Mouse (Mus musculus) erythroblast, embryonic 14.5 days (primary cell): ENCODE data around the gene Gm47791. TPM values are rescaled to one million over a fixed set of nuclear protein-coding genes. Genes with fewer than 3 reads are reported as not detected.

ENCODE experiments used
- H3K27me3 ChIP-seq: 2 replicates; pipeline ENCODE4 v1.6.1; 2012; ENCODE audit warnings: inconsistent platforms; ENCODE audit not compliant: control insufficient read depth
- H3K36me3 ChIP-seq: 2 replicates; pipeline ENCODE4 v1.6.1; 2012; ENCODE audit warnings: mild to moderate bottlenecking, inconsistent platforms; ENCODE audit not compliant: control insufficient read depth
- H3K4me1 ChIP-seq: 2 replicates; pipeline ENCODE4 v1.6.1; 2012; ENCODE audit warnings: inconsistent platforms; ENCODE audit not compliant: control insufficient read depth
- H3K4me3 ChIP-seq: replicated peaks from 2 replicates; pipeline ENCODE3; 2012; ENCODE audit warnings: moderate library complexity, mild to moderate bottlenecking, inconsistent platforms
- H3K9me3 ChIP-seq: 2 replicates; pipeline ENCODE4 v1.6.1; 2012; ENCODE audit warnings: low read length, inconsistent platforms, mixed read lengths; ENCODE audit not compliant: control insufficient read depth
- GATA1 ChIP-seq: IDR thresholded peaks from 2 replicates; pipeline ENCODE4 v1.6.1; 2012; ENCODE audit warnings: low read length, inconsistent platforms, mixed read lengths
- TAL1 ChIP-seq: IDR thresholded peaks from 3 replicates; pipeline ENCODE4 v1.6.1; 2012; ENCODE audit warnings: low read length, inconsistent platforms, mixed read lengths
- polyA plus RNA-seq: library from polyadenylated mRNA; stranded (reverse); fragments of >175 nt; gene quantifications from 2 replicates; pipeline ENCODE4 v1.2.3, GENCODE M21; 2012

Gm47791 gene
- polyA plus RNA-seq, 1 experiment, result not detected

DNA sequence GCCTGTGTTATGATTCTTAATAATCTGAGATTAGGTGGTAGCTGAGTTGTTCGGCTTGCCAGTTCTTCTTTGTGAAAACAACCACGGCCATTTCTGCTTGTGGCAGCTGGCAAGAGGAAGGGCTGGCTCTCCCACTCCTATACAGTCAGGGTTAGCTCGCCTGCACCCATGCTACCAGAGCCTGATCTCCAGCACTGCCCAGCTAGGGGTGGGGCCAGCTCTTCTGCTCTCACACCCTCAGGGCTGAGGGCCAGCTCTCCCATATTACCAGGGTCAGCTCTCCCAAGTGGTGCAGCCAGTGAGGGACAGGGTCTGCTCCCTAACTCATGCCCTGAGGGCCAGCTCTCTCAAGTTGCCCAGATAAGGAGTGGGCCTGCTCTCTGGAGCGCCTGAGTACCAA lies 1.4 kb upstream of the Gm47791 start:
- H3K4me1 ChIP-seq, result no peaks in the 10 kb centered on the region; the same call in 1 of the 2 replicates

GRCm38 (mm10) chr1:82768269-82768668 lies 2.8 kb downstream of the Gm47791 start, which contains the start of gene Tm4sf20:
Gene Tm4sf20 (minus strand): TSS chr1:82768461.
- H3K36me3 ChIP-seq, result no peaks in the 10 kb centered on the region
- H3K4me1 ChIP-seq, result no peaks in the 10 kb centered on the region; the same call in 1 of the 2 replicates

More for the DNA sequence above, 1.4 kb upstream of the Gm47791 start:
- H3K4me3 ChIP-seq, result no peak overlapping the region
- H3K36me3 ChIP-seq, result no peaks in the 10 kb centered on the region
- no peaks in the 10 kb centered on the region for H3K27me3 ChIP-seq
- TF ChIP-seq TAL1 (no peak), GATA1 (no peak)
- no peaks in the 10 kb centered on the region for H3K9me3 ChIP-seq

GRCm38 (mm10) chr1:82766641-82767040 lies 4.4 kb downstream of the Gm47791 start:
- Histone ChIP-seq H3K9me3 (0 out of 2 replicates have a peak, but pooled peaks cover 2% of the 10 kb centered on the region), H3K27me3 (no peaks in the 10 kb centered on the region), H3K4me1 (no peaks in the 10 kb centered on the region; the same call in 1 of the 2 replicates), H3K36me3 (peaks cover 8% of the 10 kb centered on the region), H3K4me3 (no peak overlapping the region)
- no peak for TF ChIP-seq GATA1
- TF ChIP-seq TAL1, result no peak

More at GRCm38 (mm10) chr1:82768269-82768668, 2.8 kb downstream of the Gm47791 start, which contains the start of gene Tm4sf20:
- TF ChIP-seq TAL1 (no peak), GATA1 (no peak)
- Histone ChIP-seq H3K27me3 (no peaks in the 10 kb centered on the region), H3K9me3 (no peaks in the 10 kb centered on the region), H3K4me3 (no peak within 1 kb of the TSS)

DNA sequence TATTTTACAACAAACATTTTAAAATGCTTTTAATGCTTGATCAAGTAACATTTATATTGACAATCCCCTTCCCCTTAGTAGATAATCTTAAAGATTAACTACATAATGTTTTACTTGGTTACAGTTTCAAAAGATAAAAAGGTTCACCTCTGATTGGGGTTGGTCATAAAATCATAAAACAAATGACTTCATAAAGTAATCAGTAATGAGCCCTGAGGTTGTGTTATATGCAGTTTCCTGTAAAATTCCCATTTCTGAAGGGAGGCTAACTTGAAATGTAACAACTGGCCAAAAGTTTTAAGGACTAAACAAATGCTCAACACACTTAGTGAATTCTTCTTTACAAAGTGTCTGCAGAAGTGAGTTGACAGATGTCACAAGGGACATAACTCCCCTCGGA lies 4.8 kb downstream of the Gm47791 start:
- H3K4me3 ChIP-seq, result no peak overlapping the region
- H3K4me1 ChIP-seq, result no peaks in the 10 kb centered on the region; the same call in 1 of the 2 replicates
- peaks cover 10% of the 10 kb centered on the region for H3K36me3 ChIP-seq
- TF ChIP-seq TAL1 (no peak), GATA1 (no peak)
- no peaks in the 10 kb centered on the region for H3K27me3 ChIP-seq
- 0 out of 2 replicates have a peak, but pooled peaks cover 2% of the 10 kb centered on the region for H3K9me3 ChIP-seq

DNA sequence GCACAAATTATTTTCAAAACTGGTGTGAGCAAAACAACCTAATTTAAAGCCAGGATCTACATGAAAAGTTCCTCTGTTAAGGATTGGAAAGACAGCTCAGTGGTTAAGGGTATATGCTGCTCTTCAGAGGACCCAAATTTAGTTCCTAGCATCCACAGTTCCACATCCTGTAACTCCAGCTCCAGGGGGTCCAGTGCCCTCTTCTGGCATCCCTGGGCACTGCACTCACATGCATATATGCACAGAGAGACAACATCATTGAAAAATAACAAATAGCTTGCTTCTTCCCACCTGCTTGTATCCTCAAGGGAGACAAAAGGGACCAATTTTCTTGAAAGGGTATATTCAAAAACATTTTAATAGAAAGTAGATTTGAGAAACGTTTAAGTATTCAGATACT lies 8.8 kb downstream of the Gm47791 start:
- Histone ChIP-seq H3K9me3 (0 out of 2 replicates have a peak, but pooled peaks cover 2% of the 10 kb centered on the region), H3K36me3 (peaks cover 42% of the 10 kb centered on the region), H3K27me3 (no peaks in the 10 kb centered on the region), H3K4me3 (no peak overlapping the region), H3K4me1 (no peaks in the 10 kb centered on the region)
- TF ChIP-seq TAL1 (no peak), GATA1 (no peak)

DNA sequence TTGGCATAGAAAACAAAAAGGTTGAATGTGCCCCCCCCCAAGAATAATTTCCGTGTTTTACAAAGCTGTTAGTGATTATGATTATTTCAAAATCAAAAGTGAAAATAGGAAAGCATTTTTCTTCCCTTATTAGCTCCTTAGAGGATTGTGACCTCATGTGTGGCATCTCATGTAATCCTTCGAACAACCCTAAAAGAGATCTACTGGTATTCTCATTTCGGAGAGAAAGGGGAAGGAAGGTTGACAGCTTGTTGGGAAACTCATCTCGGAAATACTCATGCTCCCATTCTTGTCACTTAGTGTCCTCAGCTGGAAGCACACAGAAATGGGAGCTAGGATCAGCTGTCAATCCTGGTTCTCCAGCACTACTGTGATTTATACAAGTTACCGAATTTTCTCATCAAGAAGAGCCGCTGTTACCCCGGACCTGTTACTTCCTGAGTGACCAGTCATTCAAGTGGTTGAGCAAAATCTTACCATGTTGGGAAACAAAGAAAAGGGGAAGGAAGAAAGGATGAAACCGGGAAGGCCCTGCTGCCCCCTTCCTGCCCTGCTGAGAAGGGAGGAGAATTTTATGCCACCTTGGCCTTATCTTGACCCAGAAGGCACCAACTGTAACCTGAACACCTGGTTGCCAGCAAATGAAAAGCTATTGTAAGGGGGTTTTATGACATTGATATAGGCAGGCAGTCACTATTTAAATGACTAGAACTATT lies 9.4 kb downstream of the Gm47791 start:
- H3K4me3 ChIP-seq, result no peak overlapping the region
- H3K27me3 ChIP-seq, result no peaks in the 10 kb centered on the region
- no peaks in the 10 kb centered on the region for H3K4me1 ChIP-seq
- 0 out of 2 replicates have a peak, but pooled peaks cover 2% of the 10 kb centered on the region for H3K9me3 ChIP-seq
- peaks cover 49% of the 10 kb centered on the region for H3K36me3 ChIP-seq
- TF ChIP-seq TAL1 (no peak), GATA1 (no peak)

- H3K4me3 ChIP-seq, result no peak overlapping the region
- H3K27me3 ChIP-seq, result no peaks in the 10 kb centered on the region
- 0 out of 2 replicates have a peak, but pooled peaks cover 2% of the 10 kb centered on the region for H3K9me3 ChIP-seq
- no peak for TF ChIP-seq GATA1
- TF ChIP-seq TAL1, result no peak
- H3K4me1 ChIP-seq, result no peaks in the 10 kb centered on the region
- peaks cover 69% of the 10 kb centered on the region for H3K36me3 ChIP-seq
Measured at GRCm38 (mm10) chr1:82759520-82759919, 11.5 kb downstream of the Gm47791 start.

GRCm38 (mm10) chr1:82747714-82748452 lies 23.2 kb downstream of the Gm47791 start:
- Histone ChIP-seq H3K36me3 (peaks cover 87% of the 10 kb centered on the region), H3K27me3 (no peaks in the 10 kb centered on the region), H3K4me3 (no peak overlapping the region), H3K9me3 (no peaks in the 10 kb centered on the region), H3K4me1 (peaks cover 15% of the 10 kb centered on the region)
- TF ChIP-seq GATA1, result no peak
- no peak for TF ChIP-seq TAL1

GRCm38 (mm10) chr1:82746408-82746807 lies 24.6 kb downstream of the Gm47791 start:
- H3K4me3 ChIP-seq, result no peak overlapping the region
- H3K9me3 ChIP-seq, result no peaks in the 10 kb centered on the region
- TF ChIP-seq GATA1 (no peak), TAL1 (no peak)
- peaks cover 15% of the 10 kb centered on the region for H3K4me1 ChIP-seq
- H3K27me3 ChIP-seq, result no peaks in the 10 kb centered on the region
- peaks cover 87% of the 10 kb centered on the region for H3K36me3 ChIP-seq
